Mouse (Mus musculus) lung, adult 2 months (tissue): ENCODE data around the gene Commd3. TPM values are rescaled to one million over a fixed set of nuclear protein-coding genes. Genes with fewer than 3 reads are reported as not detected.

Experiments used
- DNase-seq: peaks from one replicate; pipeline ENCODE4 v3.0.0; 2022
- H3K4me1 ChIP-seq: fragments of 200-500 bp; 2 replicates; pipeline ENCODE4 v1.6.1; 2011; ENCODE audit warnings: low read length; ENCODE audit not compliant: control insufficient read depth, insufficient read depth
- H3K4me3 ChIP-seq: fragments of 200-500 bp; replicated peaks from 2 replicates; pipeline ENCODE3; 2011; ENCODE audit warnings: low read depth, mild to moderate bottlenecking, control low read depth, low read length; ENCODE audit errors: extremely low read depth
- CTCF ChIP-seq: fragments of 200-500 bp; IDR thresholded peaks from 2 replicates; pipeline ENCODE4 v1.5.1; 2011; ENCODE audit warnings: mild to moderate bottlenecking, low read length, control low read depth; ENCODE audit not compliant: insufficient read depth
- POLR2A ChIP-seq: fragments of 200-500 bp; IDR thresholded peaks from 2 replicates; pipeline ENCODE4 v1.6.1; 2011; ENCODE audit warnings: low read depth, mild to moderate bottlenecking, control low read depth, low read length, borderline replicate concordance; ENCODE audit errors: extremely low read depth
- WGBS: fragments of 180-500 bp; shearing (Covaris S2); methylation state at CpG from one replicate; pipeline ENCODE4 v1.1.7; 2018; 5-methylcytosine and 5-hydroxymethylcytosine counted together
- polyA plus RNA-seq: library from polyadenylated mRNA; depleted of rRNA; stranded (reverse); fragments of >200 nt; gene quantifications from 2 replicates; pipeline ENCODE4 v1.2.3, GENCODE M21; 2012; rRNA removed

Commd3 gene
- polyA plus RNA-seq, result 36.6 and 38.0 TPM in 2 replicates

DNA sequence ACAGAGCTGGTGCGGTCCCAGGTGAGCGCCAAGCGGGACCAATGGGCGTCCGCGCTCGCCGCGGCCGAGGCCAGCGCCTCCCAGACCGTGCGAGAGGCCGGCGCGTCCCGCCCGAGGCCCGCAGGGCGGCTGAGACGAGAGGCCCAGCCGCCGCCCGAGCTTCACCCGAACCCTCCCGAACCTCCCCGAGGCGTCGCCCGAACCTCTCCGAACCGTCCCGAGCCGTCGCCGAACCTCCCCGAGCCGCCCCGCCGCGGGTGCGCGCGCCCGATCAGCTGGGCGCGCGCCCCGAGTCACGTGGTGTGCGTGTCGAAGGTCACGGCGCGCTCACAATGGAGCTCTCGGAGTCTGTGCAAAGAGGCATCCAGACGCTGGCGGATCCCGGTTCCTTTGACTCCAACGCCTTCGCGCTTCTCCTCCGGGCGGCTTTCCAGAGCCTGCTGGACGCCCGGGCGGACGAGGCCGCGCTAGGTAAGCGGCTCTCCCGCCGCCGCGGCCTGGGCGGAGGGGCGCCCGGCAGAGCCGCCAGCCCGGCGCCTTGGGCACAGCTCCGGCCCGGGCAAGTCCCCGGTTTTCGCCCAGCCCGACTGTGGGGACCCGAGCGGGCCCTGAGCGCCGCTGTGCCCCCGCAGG lies at the start of gene Commd3:
TSS of gene Commd3 (plus strand) at position 252 of the 633 bp plus-strand sequence.
- peak; percentile 96 for DNase-seq

DNA sequence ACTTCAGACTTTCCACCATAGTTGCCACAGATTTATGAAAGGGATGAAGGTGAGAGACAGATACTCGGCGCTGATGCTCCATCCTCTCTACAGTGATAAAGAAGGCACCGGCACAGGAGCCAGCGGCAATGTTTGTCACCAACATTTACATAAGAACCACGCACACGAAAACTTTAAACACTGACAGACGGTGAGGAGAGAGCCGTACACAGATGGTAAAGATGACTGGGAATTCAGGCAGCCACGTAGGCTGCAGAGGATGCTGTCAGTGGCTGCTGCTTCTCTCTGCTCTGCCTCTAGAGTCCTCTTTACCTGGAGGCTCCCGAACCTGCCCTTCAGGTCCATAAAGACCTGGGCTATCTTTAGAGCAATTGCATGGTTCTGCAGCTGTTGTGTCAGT lies 49.0 kb upstream of the Commd3 start:
- TF ChIP-seq POLR2A (no peak), CTCF (no peak)
- Histone ChIP-seq H3K4me3 (no peak overlapping the region), H3K4me1 (no peaks in the 10 kb centered on the region)
- no peak for DNase-seq
- WGBS, result 58% methylated on average over 10 of the region's 10 CpGs

More for the DNA sequence above, at the start of gene Commd3:
- peak; percentile 88 for TF ChIP-seq POLR2A
- no peak for TF ChIP-seq CTCF
- Histone ChIP-seq H3K4me3 (peak within 1 kb of the TSS; percentile 84), H3K4me1 (0 out of 2 replicates have a peak, but pooled peaks cover 3% of the 10 kb centered on the region)
- WGBS, result under 1% methylated on average over 91 of the region's 91 CpGs

DNA sequence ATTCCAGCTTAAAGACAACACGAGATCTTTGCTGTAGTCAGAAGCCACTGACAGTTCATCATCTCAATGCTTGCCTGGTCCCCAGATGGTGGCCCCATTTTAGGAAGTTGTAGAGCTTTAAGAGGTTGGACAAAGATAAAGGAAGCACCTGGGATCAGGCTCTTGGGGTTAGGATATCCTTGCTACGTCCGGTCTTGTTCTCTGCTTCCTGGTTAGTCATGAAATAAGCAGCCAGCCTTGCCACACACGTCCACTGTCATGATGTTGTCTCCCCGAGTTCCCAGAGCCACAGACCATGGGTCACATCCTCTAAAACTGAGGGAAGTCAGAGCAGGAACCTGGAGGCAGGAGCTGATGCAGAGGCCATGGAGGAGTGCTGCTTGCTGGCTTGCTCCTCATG lies 41.6 kb upstream of the Commd3 start:
- TF ChIP-seq POLR2A (no peak), CTCF (no peak)
- WGBS, result 58% methylated on average over 5 of the region's 5 CpGs
- Histone ChIP-seq H3K4me3 (no peak overlapping the region), H3K4me1 (no peaks in the 10 kb centered on the region)
- DNase-seq, result no peak

DNA sequence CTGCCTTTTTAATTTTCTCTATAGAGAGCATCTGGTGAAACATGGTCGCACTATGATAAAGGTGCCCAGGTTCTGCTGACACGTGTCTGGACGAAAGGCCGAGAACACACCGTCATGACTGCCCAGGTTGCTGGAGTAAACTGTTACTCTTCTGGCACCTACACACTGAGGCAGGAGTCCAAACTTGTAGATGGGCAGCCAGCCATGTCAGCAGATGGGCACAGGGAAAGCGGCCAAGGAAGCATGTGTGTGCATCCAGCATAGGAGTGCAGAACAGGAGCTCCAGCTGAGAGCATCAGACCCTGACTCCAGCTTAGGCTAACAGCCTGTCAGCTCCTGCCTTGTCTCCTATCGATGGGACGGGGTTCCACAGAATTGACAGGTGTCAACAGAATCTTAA lies 37.1 kb upstream of the Commd3 start:
- WGBS, result 73% methylated on average over 8 of the region's 8 CpGs
- H3K4me3 ChIP-seq, result no peak overlapping the region
- DNase-seq, result no peak
- no peak for TF ChIP-seq CTCF
- no peak for TF ChIP-seq POLR2A
- H3K4me1 ChIP-seq, result no peaks in the 10 kb centered on the region

DNA sequence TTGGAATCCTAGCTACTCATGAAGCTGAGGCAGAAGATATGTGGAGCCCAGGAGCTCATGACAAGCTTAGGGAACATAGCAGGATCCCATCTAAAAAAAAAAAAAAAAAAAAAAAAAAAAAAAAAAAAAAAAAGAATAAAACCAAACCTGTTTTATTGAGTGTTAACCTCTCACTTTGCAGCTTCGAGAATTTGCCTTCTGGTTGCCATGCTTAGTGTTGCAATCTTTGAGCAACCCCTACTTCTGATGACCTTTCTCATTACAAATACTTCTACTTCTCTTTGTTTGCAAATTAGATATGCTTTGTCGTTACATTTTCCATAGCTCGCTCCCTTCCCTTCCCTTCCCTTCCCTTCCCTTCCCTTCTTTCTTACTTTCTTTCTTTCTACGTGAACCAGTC lies 23.6 kb upstream of the Commd3 start:
- H3K4me1 ChIP-seq, result no peaks in the 10 kb centered on the region
- 65% methylated on average over 4 of the region's 4 CpGs for WGBS
- no peak for TF ChIP-seq CTCF
- no peak for TF ChIP-seq POLR2A
- H3K4me3 ChIP-seq, result no peak overlapping the region
- DNase-seq, result no peak

DNA sequence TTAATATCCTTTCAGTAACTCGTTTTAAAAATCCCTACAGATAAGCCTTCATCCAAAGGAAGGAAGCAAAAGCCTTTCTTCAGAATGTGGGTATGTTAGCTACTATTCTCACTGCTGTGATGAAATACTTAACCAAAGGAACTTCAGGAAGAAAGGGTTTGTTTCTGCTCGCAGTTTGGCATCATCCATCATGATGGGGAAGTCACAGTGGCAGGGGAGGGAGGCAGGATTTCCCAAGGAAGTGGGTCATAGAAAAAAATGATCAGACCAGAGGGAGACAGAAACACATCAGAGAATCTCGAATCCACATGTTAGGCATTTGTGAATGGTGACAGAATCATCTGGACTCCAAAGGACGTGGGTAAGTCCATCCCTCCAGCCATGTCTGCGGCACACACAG lies 17.4 kb upstream of the Commd3 start:
- DNase-seq, result no peak
- Histone ChIP-seq H3K4me1 (no peaks in the 10 kb centered on the region), H3K4me3 (no peak overlapping the region)
- WGBS, result 34% methylated on average over 5 of the region's 5 CpGs
- TF ChIP-seq CTCF (no peak), POLR2A (no peak)

DNA sequence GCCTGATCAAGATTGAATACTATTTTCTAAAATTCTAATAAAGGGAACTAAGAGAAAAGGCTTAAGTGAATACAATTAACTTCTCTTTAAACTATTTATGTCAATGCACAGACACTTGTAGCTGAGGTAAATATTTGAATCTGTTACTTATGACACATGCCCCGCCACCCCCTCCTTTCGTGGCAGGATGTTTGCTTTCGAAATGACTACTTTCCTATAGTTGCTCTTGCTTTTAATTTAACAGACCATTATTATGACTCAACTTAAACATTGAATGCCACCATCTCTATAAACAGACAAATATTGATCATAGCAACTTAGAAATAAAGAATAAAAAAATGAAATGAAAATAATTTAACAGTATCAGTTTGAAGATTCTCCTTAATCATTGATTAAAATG lies 8.2 kb upstream of the Commd3 start:
- DNase-seq, result no peak
- Histone ChIP-seq H3K4me3 (no peak overlapping the region), H3K4me1 (no peaks in the 10 kb centered on the region)
- TF ChIP-seq POLR2A (no peak), CTCF (no peak)
- 66% methylated on average over 3 of the region's 3 CpGs for WGBS

DNA sequence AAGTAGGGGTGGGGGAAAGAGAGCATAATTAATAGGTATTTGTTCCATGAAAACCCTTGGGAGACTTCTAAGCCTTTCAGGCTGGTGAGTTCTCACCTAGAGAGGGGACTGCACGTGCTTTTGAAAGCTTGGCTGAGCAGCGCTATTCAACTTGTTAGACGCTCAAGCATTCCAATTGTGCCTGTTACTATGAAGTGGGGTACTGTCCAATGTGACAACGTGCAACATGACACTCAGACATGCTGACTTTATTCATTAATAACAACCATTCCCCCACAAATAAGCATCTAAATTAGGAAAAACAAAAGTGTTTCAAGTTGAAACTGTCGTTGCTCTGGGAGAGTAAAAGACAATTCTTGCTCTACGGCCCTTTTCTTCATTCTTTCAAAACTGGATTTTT lies 1.1 kb upstream of the Commd3 start:
- Histone ChIP-seq H3K4me1 (0 out of 2 replicates have a peak, but pooled peaks cover 3% of the 10 kb centered on the region), H3K4me3 (no peak overlapping the region)
- WGBS, result 86% methylated on average over 6 of the region's 6 CpGs
- TF ChIP-seq POLR2A, result no peak
- no peak for TF ChIP-seq CTCF
- DNase-seq, result no peak

DNA sequence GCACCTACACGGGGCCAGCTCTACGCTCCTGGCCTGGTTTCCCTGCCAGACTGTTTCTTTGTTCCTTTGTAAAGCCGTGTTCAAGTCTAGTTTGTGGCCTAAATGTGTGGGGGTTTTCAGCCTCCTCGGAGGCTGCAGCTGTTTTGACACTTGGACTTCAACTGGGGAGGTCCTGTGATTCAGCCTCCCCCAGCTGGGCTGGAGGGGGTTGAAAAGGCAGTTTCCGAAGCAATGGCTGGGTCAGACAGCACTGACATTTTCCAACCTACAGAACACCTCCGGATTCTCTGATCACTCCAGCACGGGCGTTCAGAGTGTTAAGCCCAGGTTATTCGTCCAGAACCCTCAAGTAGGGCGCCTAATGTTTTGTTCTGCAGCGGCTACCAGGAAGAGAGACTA lies 581 bp downstream of the Commd3 start:
- H3K4me3 ChIP-seq, result peak overlapping the region; percentile 83
- 0 out of 2 replicates have a peak, but pooled peaks cover 3% of the 10 kb centered on the region for H3K4me1 ChIP-seq
- TF ChIP-seq POLR2A (no peak), CTCF (no peak)
- WGBS, result 1% methylated on average over 11 of the region's 11 CpGs
- DNase-seq, result no peak

DNA sequence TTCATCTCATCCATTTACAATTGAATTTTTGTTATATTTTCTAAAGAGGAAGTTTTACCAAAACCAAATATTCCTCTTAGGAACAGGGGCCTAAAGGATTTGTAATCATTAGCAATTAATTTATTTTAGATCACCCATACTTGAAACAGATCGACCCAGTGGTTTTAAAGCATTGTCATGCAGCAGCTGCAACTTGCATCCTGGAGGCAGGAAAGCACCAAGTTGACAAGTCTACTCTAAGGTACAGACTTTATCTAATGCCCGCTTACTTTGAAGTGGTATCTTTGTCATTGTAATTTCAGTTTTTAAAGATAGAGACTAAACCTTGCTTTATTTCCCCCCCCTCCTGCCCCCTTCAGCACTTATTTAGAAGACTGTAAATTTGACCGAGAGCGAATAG lies 1.6 kb downstream of the Commd3 start:
- Histone ChIP-seq H3K4me3 (no peak overlapping the region), H3K4me1 (peaks cover 8% of the 10 kb centered on the region; the same call in 1 of the 2 replicates)
- no peak for DNase-seq
- TF ChIP-seq CTCF (no peak), POLR2A (no peak)
- WGBS, result 76% methylated on average over 4 of the region's 4 CpGs
